15 mouse cellular contexts compared by ENCODE assay signal in the genomic region with DNA sequence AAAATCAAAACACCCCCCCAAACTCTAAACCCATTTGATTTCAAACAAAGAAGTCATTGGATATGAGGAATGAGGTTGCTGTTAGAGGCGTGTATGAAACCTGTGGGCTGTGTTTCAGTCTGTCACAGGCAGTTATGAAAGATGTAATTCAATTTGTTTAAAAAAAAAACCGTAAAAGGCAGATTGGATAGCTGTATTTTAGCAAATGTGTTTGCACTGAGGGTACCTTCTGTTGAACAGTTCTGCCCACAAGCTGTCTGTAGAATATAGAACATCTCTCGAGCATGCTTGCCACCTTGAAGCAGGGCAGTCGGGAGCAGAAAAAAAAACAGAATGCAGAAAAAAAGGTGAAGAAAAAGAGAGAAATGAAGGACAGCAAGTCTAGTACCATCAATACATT.
A peak's percentile ranks its signal among the peaks of the same experiment; 100 is the strongest.
DNase-seq lines count a peak whose midpoint lies in the region; ATAC-seq and TF ChIP-seq lines count a peak whose summit lies in the region.
"Had no signal": no experiment of that assay in that cellular context is flagged by ENCODE, and none has a peak within 500 bp of the region (broad histone marks: within the 10 kb centered on the region; RNA-seq: fewer than 3 reads in every experiment).

No protein-coding gene starts in this region.

- H3K9me3 ChIP-seq in forebrain, embryonic 16.5 days (ENCODE audit: control insufficient read depth, low read length): no peaks in the 10 kb centered on the region
- H3K9me3 ChIP-seq: heart, embryonic 13.5 days; limb, embryonic 15.5 days; midbrain, embryonic 13.5 days had no signal

- peak; percentile 47 to 58 for DNase-seq in frontal cortex, adult 2 months (ENCODE audit: extremely low spot score in 1 of 2, low spot score in 1 of 2)
- DNase-seq in frontal cortex, postnatal 14 days (ENCODE audit: low spot score in 2 of 2): no peak
- DNase-seq in left cerebral cortex, adult 2 months (ENCODE audit: extremely low spot score in 1 of 2, low spot score in 2 of 2): no peak
- DNase-seq in left cerebral cortex, adult 11 months (ENCODE audit: low spot score): no peak
- peak; percentile 64 for DNase-seq in layer of hippocampus, adult 9-11 months
- no peak for DNase-seq in spleen, postnatal 4 days (ENCODE audit: low spot score in 2 of 2)
- DNase-seq: adrenal gland, postnatal 36 days; cerebellum, postnatal 36 days; kidney, adult 18-20 months had no signal

- intact Hi-C loops in left cerebral cortex, adult 2 months (cut with DNase I): loop anchor here (1.0 to 2.0 kb wide), 2 partner anchors 86 to 471 kb away; no protein-coding TSS in a partner anchor

- H3K36me3 ChIP-seq in forebrain, embryonic 16.5 days (ENCODE audit: control insufficient read depth, insufficient read depth): no peaks in the 10 kb centered on the region
- H3K36me3 ChIP-seq: heart, embryonic 13.5 days; limb, embryonic 15.5 days; midbrain, embryonic 13.5 days had no signal

- peak overlapping the region; percentile 65 for H3K27ac ChIP-seq in left cerebral cortex, adult 2 months
- H3K27ac ChIP-seq in forebrain, embryonic 16.5 days (ENCODE audit: low read length): 0 out of 2 replicates have a peak overlapping the region, but pooled peaks have one; percentile 21
- H3K27ac ChIP-seq: heart, embryonic 13.5 days; kidney, postnatal 0 days; midbrain, embryonic 13.5 days had no signal

- H3K27me3 ChIP-seq in forebrain, embryonic 16.5 days (replicated peaks; ENCODE audit: control insufficient read depth, insufficient read depth, low read length): no peaks in the 10 kb centered on the region
- H3K27me3 ChIP-seq: heart, embryonic 13.5 days; limb, embryonic 15.5 days; midbrain, embryonic 13.5 days had no signal

- H3K9ac ChIP-seq in forebrain, embryonic 16.5 days (replicated peaks; ENCODE audit: low read depth, low read length): no peak overlapping the region
- H3K9ac ChIP-seq: heart, embryonic 13.5 days; limb, embryonic 15.5 days; midbrain, embryonic 13.5 days had no signal

- no peak overlapping the region for H3K4me3 ChIP-seq in left cerebral cortex, adult 2 months
- H3K4me3 ChIP-seq in forebrain, embryonic 16.5 days (replicated peaks; ENCODE audit: low read length): no peak overlapping the region
- H3K4me3 ChIP-seq: heart, embryonic 13.5 days; limb, embryonic 15.5 days; midbrain, embryonic 13.5 days had no signal

- ATAC-seq in forebrain, embryonic 16.5 days: peak; percentile 51; the same call in 1 of the 2 replicates
- ATAC-seq: lung, postnatal 0 days; midbrain, embryonic 13.5 days had no signal

- peaks cover 30% of the 10 kb centered on the region for H3K4me1 ChIP-seq in forebrain, embryonic 16.5 days (replicated peaks; ENCODE audit: control insufficient read depth, insufficient read depth, low read length)
- H3K4me1 ChIP-seq: midbrain, embryonic 13.5 days had no signal

- 50% methylated on average over 4 of the region's 4 CpGs for WGBS in forebrain, embryonic 16.5 days

- H3K4me2 ChIP-seq in forebrain, embryonic 16.5 days (ENCODE audit: low read length): no peak overlapping the region
- H3K4me2 ChIP-seq: heart, embryonic 13.5 days; limb, embryonic 15.5 days; midbrain, embryonic 13.5 days had no signal

- TF ChIP-seq CTCF in left cerebral cortex, adult 2 months (IDR thresholded peaks at IDR 0.05): no peak

Comparison
In these comparisons a context has a peak if more than half of its experiments do, and no peak if none do; other contexts are left out.
1. DNase-seq: peak in frontal cortex, adult 2 months (2 of 2) and layer of hippocampus, adult 9-11 months (single experiment); none in frontal cortex, postnatal 14 days (0 of 2), left cerebral cortex, adult 2 months (0 of 2), left cerebral cortex, adult 11 months (single experiment) and spleen, postnatal 4 days (0 of 2).